Mouse (Mus musculus) R1 (cell line): Measurements from ENCODE around the gene Zfp973.
"Not testable (repeated sequence)": the region's sequence is repeated elsewhere in the genome, so short reads cannot be mapped to it uniquely, and the experiment has no call there.

Source experiments
- DNase-seq: peaks from one replicate; pipeline ENCODE4 v3.0.0-alpha.2; 2018; ENCODE audit warnings: low read depth, low spot score

Zfp973 gene

DNA sequence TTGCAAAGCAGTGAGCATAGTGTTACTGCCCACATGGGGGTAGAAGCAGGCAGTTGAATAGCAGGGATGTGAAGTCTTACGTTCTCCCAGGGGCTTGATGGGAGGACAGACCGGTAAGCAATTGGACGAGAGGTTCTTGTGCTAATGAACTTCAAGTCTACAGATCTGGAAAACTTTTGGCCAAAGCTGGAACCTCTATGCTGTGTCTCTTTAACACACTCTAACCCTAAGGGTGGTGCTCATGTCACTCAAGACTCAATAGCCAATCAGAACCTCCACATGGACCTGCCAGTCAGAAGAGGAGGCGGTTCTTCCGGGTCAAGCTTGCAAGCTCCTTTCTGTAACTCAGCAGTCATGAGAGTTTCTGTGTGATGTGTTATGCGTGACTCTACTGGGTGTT lies at the start of gene Zfp973:
Gene Zfp973 (plus strand): TSS at position 301 of the 400 bp plus-strand sequence.
- not testable (repeated sequence) for DNase-seq

DNA sequence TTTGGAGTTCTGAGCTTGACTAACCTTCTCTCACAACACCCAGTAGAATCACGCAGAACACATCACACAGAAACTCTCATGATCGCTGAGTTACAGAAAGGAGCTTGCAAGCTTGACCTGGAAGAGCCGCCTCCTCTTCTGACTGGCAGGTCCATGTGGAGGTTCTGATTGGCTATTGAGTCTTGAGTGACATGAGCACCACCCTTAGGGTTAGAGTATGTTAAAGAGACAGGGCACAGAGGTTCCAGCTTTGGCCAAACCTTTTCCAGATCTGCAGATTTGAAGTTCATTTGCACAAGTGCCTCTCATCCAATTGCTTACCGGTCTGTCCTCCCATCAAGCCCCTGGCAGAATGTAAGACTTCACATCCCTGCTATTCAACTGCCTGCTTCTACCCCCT lies 34.1 kb upstream of the Zfp973 start, which contains the start of gene Gm14308:
Gene Gm14308 (minus strand): TSS at position 101 of the 400 bp plus-strand sequence.
- DNase-seq: not testable (repeated sequence)

DNA sequence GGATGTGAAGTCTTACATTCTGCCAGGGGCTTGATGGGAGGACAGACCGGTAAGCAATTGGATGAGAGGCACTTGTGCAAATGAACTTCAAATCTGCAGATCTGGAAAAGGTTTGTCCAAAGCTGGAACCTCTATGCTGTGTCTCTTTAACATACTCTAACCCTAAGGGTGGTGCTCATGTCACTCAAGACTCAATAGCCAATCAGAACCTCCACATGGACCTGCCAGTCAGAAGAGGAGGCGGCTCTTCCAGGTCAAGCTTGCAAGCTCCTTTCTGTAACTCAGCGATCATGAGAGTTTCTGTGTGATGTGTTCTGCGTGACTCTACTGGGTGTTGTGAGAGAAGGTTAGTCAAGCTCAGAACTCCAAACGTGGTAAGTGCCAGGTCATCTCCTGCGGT lies 37.7 kb downstream of the Zfp973 start, which contains the start of gene Gm14305:
Gene Gm14305 (plus strand): TSS at position 278 of the 400 bp plus-strand sequence.
- not testable (repeated sequence) for DNase-seq
